Mouse (Mus musculus): ENCODE measurements around the gene Kng2.
A peak's percentile ranks its signal among the peaks of the same experiment; 100 is the strongest.
"Not testable (repeated sequence)": the region's sequence is repeated elsewhere in the genome, so short reads cannot be mapped to it uniquely, and the experiment has no call there.

Kng2 gene

DNA sequence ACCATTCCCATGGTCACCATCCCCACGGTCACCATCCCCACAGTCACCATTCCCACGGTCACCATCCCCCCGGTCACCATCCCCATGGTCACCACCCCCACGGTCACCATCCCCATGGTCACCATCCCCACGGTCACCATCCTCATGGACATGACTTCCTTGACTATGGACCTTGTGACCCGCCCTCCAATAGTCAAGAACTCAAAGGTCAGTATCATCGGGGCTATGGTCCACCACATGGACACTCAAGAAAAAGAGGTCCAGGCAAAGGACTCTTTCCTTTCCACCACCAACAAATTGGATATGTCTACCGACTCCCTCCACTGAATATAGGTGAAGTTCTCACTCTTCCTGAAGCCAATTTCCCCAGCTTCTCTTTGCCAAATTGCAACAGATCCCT, 68.2 kb downstream of the Kng2 start:
- DNase-seq (ENCODE audit: low read depth, low spot score), result no peak

DNA sequence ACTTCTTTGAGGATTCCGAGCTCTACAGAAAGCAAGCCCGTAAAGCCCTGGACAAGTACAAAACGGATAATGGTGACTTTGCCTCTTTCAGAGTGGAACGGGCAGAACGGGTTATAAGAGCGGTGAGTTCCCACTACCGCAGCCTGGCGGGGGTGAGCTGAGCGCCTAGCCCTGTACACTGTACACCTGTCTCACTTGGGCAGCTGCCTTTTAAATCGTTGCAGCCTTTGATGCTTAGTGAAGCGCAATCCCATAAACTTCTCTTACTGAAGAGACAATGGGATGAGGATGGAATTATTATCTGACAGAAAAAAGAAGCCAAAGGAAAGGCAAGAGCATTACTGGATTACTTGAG, 73.2 kb downstream of the Kng2 start:
- no peak for DNase-seq (ENCODE audit: low read depth, low spot score)

DNA sequence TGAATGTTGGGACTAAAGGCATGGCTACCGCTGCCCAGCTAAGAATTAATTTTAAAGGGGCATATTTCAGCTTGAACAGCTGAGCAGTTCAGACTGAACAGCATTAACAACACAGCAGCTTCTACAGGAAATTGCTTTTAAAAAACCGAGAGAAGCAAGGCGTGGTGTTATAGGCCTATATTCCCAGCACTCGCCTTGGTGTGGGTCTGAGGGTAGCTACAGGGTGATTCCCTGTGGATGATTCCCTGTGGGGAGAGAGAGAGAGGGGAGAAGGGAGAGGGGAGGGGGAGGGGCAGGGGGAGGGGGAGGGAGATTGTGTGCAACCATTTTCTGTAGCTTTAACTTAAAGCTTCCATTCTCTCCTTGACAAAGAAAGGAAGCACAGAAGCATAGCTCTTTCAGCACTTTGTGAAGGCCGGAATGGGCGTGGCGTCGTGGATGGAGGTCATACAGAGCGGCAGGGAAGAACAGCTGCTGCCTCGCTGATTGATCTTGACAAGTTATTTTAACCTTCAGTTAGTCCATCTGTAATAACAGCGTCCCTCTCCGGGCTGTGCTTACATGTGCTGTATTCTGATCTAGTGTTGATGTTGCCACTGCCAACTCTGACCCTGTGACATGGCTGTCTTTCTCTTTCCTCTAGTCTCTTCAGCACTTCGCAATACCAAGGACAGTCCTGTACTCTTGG, 73.7 kb downstream of the Kng2 start:
- DNase-seq (ENCODE audit: low read depth, low spot score), result no peak

DNA sequence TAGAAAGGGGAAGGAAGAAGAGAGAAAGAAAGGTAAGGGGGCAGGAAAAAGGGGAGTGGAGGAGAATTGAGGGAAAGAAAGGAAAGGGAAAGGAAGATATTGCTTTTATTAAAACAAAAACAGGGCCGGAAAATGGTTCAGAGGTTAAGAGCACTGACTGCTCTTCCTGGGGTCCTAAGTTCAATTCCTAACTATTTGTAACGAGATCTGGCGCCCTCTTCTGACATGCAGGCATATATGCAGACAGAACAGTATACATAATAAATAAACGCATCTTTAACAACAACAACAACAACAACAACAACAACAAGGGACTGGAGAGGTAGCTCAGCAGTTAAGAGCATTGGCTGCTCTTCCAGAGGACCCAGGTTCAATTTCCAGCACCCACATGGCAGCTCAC, 76.2 kb downstream of the Kng2 start:
- DNase-seq (ENCODE audit: low read depth, low spot score), result peak; percentile 27

DNA sequence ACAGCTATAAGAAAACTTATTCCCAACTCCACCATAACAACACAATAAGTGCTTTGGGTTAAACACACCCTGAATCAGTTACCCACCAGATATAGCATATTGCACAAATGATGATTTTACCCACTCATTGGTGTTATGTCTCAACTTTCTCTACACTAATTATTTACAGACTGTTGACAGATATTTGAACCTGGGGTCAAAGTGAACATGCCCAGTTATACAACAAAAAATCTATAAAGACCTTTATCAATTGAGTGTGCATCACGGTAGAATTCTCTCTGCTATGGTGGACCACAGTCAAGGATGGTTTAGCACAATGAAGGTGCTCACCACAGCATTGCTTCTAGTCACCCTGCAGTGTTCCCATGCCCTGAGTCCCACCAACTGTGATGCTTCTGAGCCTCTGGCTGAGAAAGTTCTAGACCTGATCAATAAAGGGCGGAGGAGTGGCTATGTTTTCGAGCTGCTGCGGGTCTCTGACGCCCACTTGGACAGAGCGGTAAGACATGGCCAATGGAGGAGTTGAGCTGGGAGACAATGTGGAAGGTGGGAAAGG, 78.4 kb downstream of the Kng2 start, which contains the start of gene Hrg:
Hrg (plus strand) TSS at position 233 of the 556 bp plus-strand sequence.
- DNase-seq (ENCODE audit: low read depth, low spot score), result no peak

DNA sequence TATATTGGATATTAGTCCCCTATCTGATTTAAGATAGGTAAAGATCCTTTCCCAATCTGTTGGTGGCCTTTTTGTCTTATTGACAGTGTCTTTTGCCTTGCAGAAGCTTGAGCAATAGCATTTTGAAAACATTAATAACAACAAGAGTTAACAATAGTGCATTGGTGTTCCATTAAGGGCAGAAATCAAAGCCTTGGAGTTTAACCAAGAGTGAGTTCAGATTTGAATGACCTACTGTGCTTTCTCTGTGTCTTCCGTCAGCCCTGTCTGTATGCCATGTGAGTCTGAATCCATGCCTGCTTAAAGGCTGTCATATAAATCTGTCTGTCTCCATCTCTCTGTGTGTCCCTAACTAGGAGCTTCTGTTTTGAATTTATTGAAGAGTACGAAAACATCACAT, 81.9 kb downstream of the Kng2 start:
- DNase-seq (ENCODE audit: low read depth, low spot score), result no peak

DNA sequence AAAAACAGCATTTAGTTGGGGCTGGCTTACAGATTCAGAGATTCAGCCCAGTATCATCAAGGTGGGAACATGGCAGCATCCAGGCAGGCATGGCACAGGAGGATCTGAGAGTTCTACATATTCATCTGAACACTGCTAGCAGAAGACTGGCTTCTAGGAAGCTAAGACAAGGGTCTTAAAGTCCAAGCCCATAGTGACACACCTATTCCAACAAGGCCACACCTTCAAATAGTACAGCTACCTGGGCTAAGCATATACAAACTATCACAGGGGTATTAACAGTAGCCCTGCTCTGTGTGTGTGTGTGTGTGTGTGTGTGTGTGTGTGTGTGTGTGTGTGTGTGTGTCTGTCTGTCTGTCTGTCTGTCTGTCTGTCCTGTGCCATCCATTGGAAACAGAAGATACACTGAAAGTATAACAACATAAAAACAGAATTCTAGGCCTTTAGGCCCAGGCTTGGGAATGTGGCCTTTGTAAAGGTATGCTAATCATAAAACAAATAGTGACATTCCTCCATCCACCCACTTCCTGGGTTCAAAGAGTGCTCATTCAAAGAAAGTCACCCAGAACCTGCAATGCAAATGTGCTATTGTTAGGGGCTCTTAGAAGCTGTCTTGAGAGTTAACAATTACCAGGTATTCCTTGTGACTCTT, 87.3 kb downstream of the Kng2 start:
- DNase-seq (ENCODE audit: low read depth, low spot score), result not testable (repeated sequence)

DNA sequence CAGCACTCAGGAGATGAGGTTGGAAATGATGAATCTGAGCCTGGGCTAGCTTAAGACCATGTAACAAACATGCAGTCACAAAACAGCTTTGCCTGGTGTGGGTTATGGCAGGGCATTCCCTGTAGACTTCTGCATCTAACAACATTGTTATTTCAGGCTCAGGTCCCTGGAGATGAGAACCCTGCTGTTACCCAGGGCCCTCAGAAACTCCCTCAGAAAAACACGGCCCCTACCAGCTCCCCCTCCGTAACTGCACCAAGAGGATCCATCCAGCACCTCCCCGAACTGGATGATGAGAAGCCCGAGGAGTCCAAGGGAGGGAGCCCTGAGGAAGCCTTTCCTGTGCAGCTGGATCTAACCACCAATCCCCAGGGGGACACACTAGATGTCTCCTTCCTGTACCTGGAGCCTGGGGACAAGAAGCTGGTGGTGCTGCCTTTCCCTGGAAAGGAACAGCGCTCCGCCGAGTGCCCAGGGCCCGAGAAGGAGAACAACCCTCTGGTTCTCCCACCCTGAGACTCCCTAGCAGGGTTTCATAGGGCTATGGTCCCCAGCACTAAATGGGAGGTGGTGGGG, 90.1 kb downstream of the Kng2 start:
- DNase-seq (ENCODE audit: low read depth, low spot score), result no peak

GRCm38 (mm10) chr16:22938541-22938940, 90.7 kb downstream of the Kng2 start:
- no peak for DNase-seq (ENCODE audit: low read depth, low spot score)

- DNase-seq (ENCODE audit: low read depth, low spot score), result no peak
These were observed 91.7 kb downstream of the Kng2 start for GRCm38 (mm10) chr16:22937631-22938030.

Data from 3T3-L1 (cell line).